Mouse (Mus musculus) cerebellum, adult 2 months (tissue): ENCODE data around the gene Hk1. TPM values are rescaled to one million over a fixed set of nuclear protein-coding genes. Genes with fewer than 3 reads are reported as not detected.

Experiments used
- DNase-seq, 2 experiments: peaks; one replicate each; pipeline ENCODE4 v3.0.0; 2021
- H3K27ac ChIP-seq: fragments of 200-500 bp; 2 replicates; pipeline ENCODE4 v1.5.1; 2012; ENCODE audit warnings: low read length, control low read depth, inconsistent platforms; ENCODE audit not compliant: insufficient read depth
- H3K27me3 ChIP-seq: fragments of 200-500 bp; 2 replicates; pipeline ENCODE4 v1.6.1; 2012; ENCODE audit warnings: inconsistent platforms, mild to moderate bottlenecking, low read length, moderate library complexity; ENCODE audit not compliant: control insufficient read depth, insufficient read depth
- H3K4me1 ChIP-seq: fragments of 200-500 bp; 2 replicates; pipeline ENCODE4 v1.6.1; 2011; ENCODE audit warnings: low read length; ENCODE audit not compliant: control insufficient read depth, insufficient read depth
- H3K4me3 ChIP-seq: fragments of 200-500 bp; replicated peaks from 2 replicates; pipeline ENCODE3; 2011; ENCODE audit warnings: mild to moderate bottlenecking, low read depth, low read length, control low read depth; ENCODE audit not compliant: insufficient read depth
- CTCF ChIP-seq: fragments of 200-500 bp; IDR thresholded peaks from 2 replicates; pipeline ENCODE4 v1.5.1; 2011; ENCODE audit warnings: low read depth, mild to moderate bottlenecking, control low read depth, low read length, moderate library complexity, borderline replicate concordance; ENCODE audit not compliant: insufficient read depth
- POLR2A ChIP-seq: fragments of 200-500 bp; IDR thresholded peaks from 2 replicates; pipeline ENCODE4 v1.6.1; 2011; ENCODE audit warnings: low read length, control low read depth, borderline replicate concordance; ENCODE audit not compliant: insufficient read depth
- WGBS: fragments of 180-500 bp; shearing (Covaris S2); methylation state at CpG from one replicate; pipeline ENCODE4 v1.1.7; 2018; 5-methylcytosine and 5-hydroxymethylcytosine counted together
- polyA plus RNA-seq: library from polyadenylated mRNA; depleted of rRNA; stranded (reverse); fragments of >200 nt; gene quantifications from 2 replicates; pipeline ENCODE4 v1.2.3, GENCODE M21; 2012

Gene Hk1
- polyA plus RNA-seq, 1 experiment = 206 TPM

- Histone ChIP-seq H3K27me3 (no peaks in the 10 kb centered on the region), H3K4me3 (no peak overlapping the region), H3K27ac (no peak overlapping the region), H3K4me1 (peaks cover 4% of the 10 kb centered on the region)
- TF ChIP-seq POLR2A (no peak), CTCF (peak; percentile 76)
- DNase-seq = peak; percentile 68 to 71
- 13% methylated on average over 18 of the region's 18 CpGs for WGBS
Measured at GRCm38 (mm10) chr10:62261115-62261886, 118.4 kb downstream of the Hk1 start.

GRCm38 (mm10) chr10:62258298-62258697, 121.4 kb downstream of the Hk1 start:
- H3K27ac ChIP-seq = no peak overlapping the region
- TF ChIP-seq POLR2A = no peak
- TF ChIP-seq CTCF = no peak
- WGBS = 88% methylated on average over 5 of the region's 5 CpGs
- no peaks in the 10 kb centered on the region for H3K27me3 ChIP-seq
- DNase-seq = no peak
- no peak overlapping the region for H3K4me3 ChIP-seq
- H3K4me1 ChIP-seq = no peaks in the 10 kb centered on the region

GRCm38 (mm10) chr10:62252496-62253235, 127.0 kb downstream of the Hk1 start:
- TF ChIP-seq CTCF (no peak), POLR2A (no peak)
- no peaks in the 10 kb centered on the region for H3K4me1 ChIP-seq
- H3K4me3 ChIP-seq = no peak overlapping the region
- 89% methylated on average over 27 of the region's 27 CpGs for WGBS
- no peak overlapping the region for H3K27ac ChIP-seq
- no peak for DNase-seq
- H3K27me3 ChIP-seq = no peaks in the 10 kb centered on the region

- DNase-seq = no peak
- Histone ChIP-seq H3K4me3 (no peak within 1 kb of the TSS), H3K4me1 (no peaks in the 10 kb centered on the region), H3K27ac (no peak within 1 kb of the TSS), H3K27me3 (no peaks in the 10 kb centered on the region)
- WGBS = 59% methylated on average over 12 of the region's 12 CpGs
- no peak for TF ChIP-seq CTCF
- TF ChIP-seq POLR2A = no peak
Measured at GRCm38 (mm10) chr10:62252000-62252488, 127.7 kb downstream of the Hk1 start, which contains the start of gene Tacr2. Gene Tacr2 (plus strand): TSS chr10:62252438.

- WGBS = 28% methylated on average over 8 of the region's 8 CpGs
- DNase-seq = no peak
- TF ChIP-seq CTCF = no peak
- TF ChIP-seq POLR2A = no peak
- Histone ChIP-seq H3K27me3 (no peaks in the 10 kb centered on the region), H3K27ac (no peak overlapping the region), H3K4me3 (no peak overlapping the region), H3K4me1 (no peaks in the 10 kb centered on the region)
Measured at GRCm38 (mm10) chr10:62247815-62248214, 131.9 kb downstream of the Hk1 start.

GRCm38 (mm10) chr10:62247156-62247555, 132.6 kb downstream of the Hk1 start:
- TF ChIP-seq CTCF (no peak), POLR2A (no peak)
- WGBS = 50% methylated on average over 3 of the region's 3 CpGs
- H3K4me3 ChIP-seq = no peak overlapping the region
- no peaks in the 10 kb centered on the region for H3K27me3 ChIP-seq
- H3K27ac ChIP-seq = no peak overlapping the region
- no peaks in the 10 kb centered on the region for H3K4me1 ChIP-seq
- DNase-seq = no peak

- Histone ChIP-seq H3K4me3 (no peak overlapping the region), H3K27ac (no peak overlapping the region), H3K27me3 (no peaks in the 10 kb centered on the region), H3K4me1 (peaks cover 2% of the 10 kb centered on the region; the same call in 1 of the 2 replicates)
- no peak for TF ChIP-seq POLR2A
- DNase-seq = no peak
- WGBS = 90% methylated on average over 9 of the region's 9 CpGs
Measured at GRCm38 (mm10) chr10:62244067-62244466, 135.6 kb downstream of the Hk1 start.
